Mouse (Mus musculus) stomach, postnatal 0 days (tissue): ENCODE measurements around the gene Klk10.
A peak's percentile ranks its signal among the peaks of the same experiment; 100 is the strongest.

Experiments
- CTCF ChIP-seq: IDR thresholded peaks from 2 replicates; pipeline ENCODE4 v1.5.1; 2016; ENCODE audit warnings: antibody characterized with exemption, low read depth, mild to moderate bottlenecking, moderate library complexity
- EP300 ChIP-seq: optimal IDR thresholded peaks from 2 replicates; pipeline ENCODE3; 2016; ENCODE audit warnings: antibody characterized with exemption

- TF ChIP-seq CTCF (peak; percentile 61), EP300 (no peak)
These were observed 4.5 kb downstream of the Klk10 start for GRCm38 (mm10) chr7:43785286-43785685.
